Mouse (Mus musculus): Measurements from ENCODE around the gene Ppa1. TPM values are rescaled to one million over a fixed set of nuclear protein-coding genes. Genes with fewer than 3 reads are reported as not detected.

The Ppa1 gene
- total RNA-seq, 2 experiments from 2014 or later = 33.2 to 35.8 TPM

- no peak for DNase-seq
Measured at GRCm38 (mm10) chr10:61646557-61646956, 1.8 kb upstream of the Ppa1 start.

DNA sequence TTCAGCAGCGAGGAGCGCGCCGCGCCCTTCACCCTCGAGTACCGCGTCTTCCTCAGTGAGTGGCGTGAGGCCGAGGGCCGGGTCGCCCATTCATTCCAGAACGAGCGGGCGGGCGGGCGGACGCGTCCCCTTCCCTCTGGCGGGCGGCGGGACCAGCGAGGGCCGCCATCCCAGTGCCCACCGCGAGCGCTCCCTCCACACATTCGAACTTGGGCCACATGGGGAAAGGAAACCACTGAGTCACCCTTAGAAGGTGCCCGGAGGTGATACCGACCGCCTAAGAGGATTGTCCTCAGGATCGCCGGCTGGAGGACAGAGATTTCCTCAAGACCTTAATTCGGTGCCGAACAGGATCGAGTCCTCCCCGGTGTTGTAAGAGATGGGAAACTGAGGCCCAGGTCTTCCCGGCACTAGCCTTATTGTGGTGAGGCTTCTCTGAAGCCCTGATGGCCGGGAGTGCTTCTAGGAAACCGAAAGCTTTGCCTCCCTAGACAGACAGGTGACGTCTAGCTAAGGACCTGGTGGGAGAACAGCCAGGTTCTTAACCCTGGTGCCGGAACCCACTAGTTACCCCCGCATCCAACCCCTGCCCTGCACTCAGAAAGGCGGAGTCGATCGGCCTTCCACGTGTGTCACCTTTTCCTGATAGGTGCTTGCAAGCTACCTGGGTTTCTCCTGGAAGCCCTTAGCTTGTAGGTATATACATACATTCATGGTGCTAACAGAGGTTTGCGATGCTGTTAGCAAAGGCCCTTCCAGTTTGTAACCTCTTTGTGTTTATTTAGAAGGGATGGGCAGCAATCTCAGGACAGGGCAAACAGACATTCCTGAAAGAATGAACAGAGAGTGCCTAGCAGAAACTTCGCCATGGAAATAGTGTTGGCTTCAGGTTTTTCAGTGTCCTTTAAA lies 639 bp downstream of the Ppa1 start:
- DNase-seq = no peak

DNA sequence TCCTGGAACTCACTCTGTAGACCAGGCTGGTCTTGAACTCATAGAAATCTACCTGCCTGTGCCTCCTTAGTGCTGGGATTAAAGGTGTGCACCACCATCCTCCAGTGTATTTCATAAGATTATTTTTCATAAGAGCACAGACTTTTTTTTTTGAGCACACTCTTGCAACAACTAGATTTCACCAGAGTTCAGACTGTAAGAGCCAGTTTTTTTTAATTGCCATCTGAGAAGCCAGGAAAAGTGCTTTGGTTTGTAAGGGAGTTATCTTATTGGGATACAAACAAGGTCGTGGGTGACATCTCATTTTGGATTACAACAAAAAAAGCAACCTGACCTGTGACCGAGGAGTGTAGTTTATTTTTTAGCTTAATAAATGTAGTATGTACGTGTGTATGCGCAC lies 5.8 kb downstream of the Ppa1 start:
- no peak for DNase-seq

GRCm38 (mm10) chr10:61654691-61655090 lies 6.3 kb downstream of the Ppa1 start:
- no peak for DNase-seq

DNA sequence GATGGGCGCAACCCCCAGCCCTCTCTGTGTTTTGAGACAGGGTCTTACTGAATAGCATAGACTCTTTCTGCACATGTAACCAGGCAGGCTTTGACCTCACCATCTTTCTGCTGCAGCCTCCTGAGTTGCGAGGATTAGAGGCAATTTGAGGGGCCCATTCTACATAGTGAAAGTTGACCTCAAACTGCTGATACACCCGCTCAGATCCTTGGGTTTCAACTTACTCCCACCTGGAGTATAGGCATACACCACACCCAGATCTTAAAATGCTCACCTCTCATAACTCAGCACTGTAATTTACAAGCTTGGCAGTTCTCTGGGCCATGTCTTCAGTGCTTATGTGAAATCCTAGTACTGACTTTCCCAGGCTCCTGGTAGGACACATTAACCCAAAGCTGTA lies 6.8 kb downstream of the Ppa1 start:
- DNase-seq = no peak

DNA sequence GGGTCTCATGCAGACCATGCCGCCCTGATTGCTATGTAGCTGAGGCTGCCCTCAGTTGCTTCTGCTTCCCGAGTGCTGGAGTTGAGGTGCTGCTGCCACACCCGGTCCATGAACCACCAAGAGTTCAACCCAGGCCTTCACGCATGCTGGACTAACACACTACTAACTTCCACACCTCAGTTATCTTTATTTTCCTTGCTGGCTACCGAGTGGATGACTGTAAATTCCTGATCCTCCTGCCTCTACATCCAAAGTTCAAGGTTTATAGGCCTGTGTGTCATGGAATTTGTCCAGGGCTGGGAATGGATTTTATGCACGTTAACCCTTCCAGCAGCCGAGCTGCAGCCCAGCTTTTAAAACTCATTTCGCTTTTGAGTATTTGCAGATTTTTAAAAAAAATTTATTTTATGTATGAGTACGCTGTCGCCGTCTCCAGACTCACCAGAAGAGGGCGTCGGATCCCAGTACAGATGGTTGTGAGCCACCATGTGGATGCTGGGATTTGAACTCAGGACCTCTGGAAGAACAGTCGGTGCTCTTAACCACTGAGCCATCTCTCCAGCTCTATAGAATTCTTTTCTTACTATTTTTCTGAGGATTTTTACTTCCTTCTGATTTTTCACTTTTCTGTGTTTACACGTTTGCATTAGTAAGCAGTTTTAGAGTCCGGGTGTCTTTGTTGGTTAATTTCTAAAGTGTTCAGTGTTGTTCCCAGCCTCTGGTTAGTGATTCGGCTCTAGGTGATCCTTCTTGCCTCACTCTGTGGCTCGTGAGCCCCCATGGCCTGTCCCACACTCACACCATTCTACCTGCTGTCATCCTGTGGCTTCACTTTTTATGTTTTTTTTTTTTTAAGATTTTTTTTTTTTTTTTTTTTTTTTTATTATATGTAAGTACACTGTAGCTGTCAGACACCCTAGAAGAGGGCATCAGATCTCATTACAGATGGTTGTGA lies 8.9 kb downstream of the Ppa1 start:
- no peak for DNase-seq

- DNase-seq = peak; percentile 41
Measured at GRCm38 (mm10) chr10:61657985-61658384, 9.6 kb downstream of the Ppa1 start.

DNA sequence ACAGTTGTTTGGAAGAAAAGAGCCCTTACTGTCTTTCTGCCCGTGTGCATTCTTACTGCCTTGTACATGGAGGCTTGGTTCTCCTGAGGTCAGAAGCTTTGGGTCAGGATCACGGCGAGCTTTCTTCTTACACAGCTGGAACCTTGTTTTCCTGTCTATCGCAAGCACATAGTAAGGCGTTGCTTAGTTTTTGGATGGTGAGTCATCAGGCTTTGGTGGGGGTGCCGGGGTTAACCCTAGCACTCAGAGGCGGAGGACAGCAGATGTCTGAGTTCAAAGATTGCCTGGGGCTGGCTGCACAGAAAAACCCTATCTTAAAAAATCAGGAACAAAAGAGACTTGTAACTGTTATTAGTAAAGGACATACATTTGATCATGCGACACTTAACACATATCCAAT lies 13.5 kb downstream of the Ppa1 start:
- no peak for DNase-seq

DNA sequence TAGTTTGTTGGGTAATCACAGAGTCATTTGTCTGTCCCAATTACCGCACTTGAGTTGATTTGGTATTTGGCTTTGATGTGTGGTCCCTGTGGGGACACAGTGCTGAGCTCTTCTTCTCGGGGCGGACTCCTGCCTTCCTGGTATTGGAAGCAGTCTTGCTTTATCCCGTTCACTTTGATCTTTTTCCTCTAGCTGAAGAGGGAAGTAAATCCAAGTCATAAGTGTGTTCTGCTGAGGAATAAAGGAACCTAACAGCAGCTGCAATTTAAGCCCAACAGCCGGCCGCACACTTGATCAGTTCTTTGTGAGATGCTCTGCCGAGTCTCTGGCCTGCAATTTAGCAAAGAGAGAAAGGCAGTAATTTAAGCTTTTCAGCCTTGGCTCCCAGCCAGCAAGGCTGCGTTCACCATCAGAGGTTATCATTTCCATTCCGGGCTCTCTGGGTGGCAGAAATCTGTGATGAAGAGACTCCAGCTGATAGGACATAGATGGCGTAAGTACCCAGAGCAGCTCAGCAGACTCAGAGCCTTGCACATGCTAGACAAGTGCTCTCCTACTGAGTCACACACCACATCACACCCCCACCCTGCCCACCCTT lies 14.1 kb downstream of the Ppa1 start:
- DNase-seq = no peak

GRCm38 (mm10) chr10:61665111-61665510 lies 16.8 kb downstream of the Ppa1 start:
- DNase-seq = no peak

DNA sequence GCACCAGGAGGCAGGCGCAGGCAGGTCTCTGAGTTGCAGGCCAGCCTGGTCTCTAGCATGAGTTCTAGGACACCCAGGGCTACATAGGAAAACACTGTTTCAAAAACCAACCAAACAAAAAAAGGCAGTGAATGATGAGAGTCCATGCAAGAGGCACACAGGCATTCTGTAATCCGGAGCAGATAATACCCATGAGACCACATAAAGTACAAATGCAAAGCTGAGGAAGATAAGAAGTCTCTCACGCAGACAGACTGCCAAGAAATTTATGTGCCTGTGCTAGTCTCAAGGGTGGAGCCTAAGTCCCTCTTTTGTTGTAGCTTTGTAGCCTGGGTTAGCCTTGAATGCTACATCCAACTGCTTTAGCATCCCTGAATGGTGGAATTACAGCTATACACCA lies 17.3 kb downstream of the Ppa1 start:
- DNase-seq = no peak

DNA sequence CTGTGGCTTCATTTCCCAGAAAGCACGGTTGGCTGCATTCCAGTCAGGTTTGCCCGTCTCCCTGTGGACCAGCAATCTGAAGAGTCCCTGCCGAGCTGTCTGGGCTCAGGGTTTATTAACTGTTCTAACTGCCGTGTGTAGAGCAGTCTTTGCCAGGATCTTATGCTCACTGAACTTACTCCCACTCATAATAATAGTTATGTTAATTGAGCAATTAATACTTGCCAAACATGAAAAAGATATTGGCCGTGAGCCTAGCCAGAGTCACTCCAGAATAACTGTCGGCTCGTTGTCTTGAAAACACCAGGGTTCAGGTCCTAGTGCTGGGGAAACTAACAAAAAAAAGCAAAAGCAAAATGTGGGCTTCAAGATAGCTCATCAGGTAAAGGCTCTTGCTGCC lies 20.9 kb downstream of the Ppa1 start:
- no peak for DNase-seq

GRCm38 (mm10) chr10:61669896-61670295 lies 21.5 kb downstream of the Ppa1 start:
- no peak for DNase-seq

DNA sequence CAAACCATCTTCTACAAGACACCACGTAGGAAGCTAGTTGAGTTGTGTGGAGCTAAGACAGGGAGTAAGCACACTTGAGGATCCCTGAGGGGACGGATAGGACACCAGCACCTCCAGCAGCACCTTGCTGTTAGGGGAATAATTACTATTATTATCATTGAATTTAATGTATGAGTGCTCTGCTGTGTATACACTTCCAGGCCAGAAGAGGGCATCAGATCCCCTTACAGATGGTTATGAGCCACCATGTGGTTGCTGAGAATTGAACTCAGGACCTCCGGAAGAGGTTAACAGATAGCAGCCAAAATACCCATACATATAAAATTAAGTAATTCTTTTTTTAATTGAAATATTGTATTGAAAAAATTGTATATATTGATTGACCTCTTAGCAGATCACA lies 22.4 kb downstream of the Ppa1 start:
- no peak for DNase-seq

- DNase-seq = no peak
Measured at GRCm38 (mm10) chr10:61675935-61676334, 27.6 kb downstream of the Ppa1 start.

DNA sequence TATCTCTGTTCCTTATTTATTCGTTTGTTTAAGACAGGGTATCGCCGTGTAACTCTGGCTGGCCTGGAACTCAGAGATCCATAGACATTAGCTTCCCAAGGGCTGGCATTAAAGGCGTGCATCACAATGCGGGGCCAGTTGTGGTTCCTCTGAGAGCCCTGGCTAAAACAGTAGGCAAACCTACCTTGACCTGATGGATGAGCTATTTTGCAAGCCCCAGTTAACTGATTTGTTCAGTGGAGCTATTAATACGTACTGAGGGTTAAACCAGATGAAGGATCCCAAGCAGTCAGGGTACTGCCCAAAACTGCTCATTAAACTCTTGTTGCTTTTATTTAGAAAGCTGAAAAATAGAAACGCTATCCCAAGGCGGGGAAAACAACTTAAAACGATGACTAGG lies 31.2 kb downstream of the Ppa1 start:
- DNase-seq = no peak

GRCm38 (mm10) chr10:61680015-61680913 lies 31.9 kb downstream of the Ppa1 start, which contains the start of gene Sar1a:
TSS of gene Sar1a (plus strand) at chr10:61680299.
- DNase-seq = peak; percentile 99

DNA sequence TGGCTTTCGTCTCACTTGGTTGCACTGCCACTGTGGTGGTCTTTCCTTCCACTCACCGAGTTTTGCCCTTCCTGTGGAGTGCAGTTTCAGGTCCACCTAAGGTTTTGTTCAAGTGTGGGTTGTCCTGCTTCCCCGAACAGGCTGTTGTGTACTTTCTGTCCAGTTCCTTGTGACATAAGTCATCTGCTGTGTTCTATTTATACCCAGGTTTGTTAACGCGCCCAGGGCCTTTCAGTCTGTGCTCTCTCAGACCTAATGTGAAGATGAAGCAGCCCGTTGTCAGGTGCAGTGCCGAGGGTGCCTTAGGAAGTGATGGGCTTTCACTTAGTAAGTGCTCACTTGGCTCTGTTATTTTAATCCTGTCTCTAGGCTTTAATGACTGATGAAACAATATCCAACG lies 41.1 kb downstream of the Ppa1 start:
- no peak for DNase-seq

DNA sequence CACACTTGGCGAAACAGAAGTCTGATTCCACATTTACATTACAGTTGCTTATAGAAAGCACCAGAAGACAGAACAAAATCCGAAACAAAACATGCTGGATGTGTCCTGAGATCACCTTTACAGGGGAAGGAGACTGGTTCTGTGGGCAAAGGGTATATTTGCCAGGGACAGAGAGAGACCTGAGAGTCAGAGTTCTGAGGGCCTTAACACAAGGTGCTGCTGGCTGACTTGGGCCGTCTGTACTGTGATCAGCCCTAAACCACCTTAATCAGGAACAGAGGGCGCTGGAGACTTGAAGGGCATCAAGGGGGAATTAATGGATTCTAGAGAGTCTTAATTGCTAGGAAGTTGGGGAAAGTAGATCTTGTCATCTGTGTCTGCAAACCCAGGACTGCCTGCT lies 45.2 kb downstream of the Ppa1 start:
- DNase-seq = no peak

DNA sequence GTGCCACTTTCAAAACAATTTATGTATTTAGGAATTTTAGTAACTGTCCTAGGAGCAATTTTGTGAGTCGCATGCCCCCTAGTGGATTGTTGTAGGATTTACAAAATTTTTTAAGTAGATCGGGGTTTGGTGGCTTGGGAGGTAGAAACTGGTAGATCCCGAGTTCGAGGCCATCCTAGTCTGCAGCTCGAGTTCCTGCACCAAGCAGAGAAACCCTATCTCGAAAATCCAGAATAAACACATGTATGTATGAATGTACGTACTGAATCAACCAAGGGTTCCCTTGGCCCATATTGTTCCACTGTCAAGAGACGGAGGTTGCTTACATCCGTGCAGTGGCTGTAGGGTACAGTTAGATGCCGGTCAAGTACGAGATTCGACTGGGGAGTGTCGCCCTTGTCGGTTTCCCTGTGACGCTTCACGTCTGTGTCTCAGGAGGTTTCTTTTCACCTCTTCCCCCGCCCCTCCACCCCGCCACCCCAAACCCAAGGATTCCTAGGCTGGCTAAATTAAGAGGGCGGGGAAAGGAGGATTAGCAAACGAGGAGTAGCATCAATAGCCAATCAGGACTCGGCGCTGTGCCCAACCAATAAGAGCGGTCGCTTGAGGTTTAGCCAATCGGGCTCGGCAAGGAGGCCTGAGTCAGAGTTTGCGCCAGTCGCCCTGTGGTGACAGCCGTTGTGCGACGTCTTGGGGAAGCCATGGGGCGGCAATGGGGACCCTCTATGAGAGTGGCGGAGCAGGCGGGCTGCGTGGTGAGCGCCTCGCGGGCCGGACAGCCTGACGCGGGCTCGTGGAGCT lies 46.7 kb downstream of the Ppa1 start, which contains the start of gene Tysnd1:
Gene Tysnd1, plus strand, starts transcription at position 645 of the 801 bp plus-strand sequence.
- peak; percentile 97 for DNase-seq
